8 mouse cellular contexts compared by ENCODE assay signal in the genomic region with DNA sequence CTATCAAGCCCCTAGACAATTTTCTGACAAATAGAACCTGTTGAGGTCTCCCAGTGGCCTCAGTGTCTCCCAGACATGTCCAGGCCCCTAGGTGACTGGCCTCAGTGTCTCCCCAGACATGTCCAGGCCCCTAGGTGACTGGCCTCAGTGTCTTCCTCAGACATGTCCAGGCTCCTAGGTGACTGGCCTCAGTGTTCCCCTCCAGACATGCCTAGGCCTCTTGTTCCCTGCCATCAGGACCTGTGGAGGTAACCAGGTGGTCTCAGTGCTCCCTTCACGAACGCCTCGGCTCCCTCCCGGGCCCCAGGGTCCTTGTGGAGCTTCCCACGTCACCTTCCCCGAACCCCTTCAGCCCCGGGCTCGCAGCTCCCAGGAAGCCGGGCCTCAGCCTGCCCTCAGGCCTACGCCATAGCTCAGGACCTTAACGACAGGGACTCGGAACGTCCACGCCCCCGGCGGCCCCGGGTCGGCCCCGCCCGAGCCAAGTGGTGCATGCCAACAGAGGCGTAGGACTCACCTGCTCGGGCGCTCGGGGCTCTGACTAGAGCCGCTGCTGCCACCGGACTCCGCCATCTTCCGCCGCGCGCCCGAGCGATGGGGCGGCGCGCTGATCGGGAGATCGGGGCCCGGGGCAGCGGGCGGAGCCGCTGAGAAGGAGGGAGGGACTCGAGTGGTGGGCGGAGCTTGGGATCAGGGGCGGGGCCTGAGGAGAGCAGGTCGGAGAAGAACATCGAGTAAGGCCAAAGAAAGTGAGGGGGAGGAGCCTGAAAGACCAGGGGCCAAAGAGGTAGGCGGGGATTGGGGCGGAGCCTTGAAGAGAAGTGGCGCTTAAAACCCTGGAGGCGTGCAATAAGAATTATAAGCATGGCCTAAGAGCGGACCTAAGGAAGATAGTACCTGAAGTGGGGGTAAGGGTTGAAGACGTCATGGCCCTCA. TPM values are rescaled to one million over a fixed set of nuclear protein-coding genes. Genes with fewer than 3 reads are reported as not detected.
DNase-seq lines count a peak whose midpoint lies in the region; ATAC-seq lines count a peak whose summit lies in the region.

A gene (minus strand): TSS at position 636 of the 936 bp plus-strand sequence.

- peak; percentile 99 for DNase-seq in adipocyte (ENCODE audit: low spot score)
- DNase-seq in embryo, embryonic 10 days (ENCODE audit: low spot score): peak; percentile 95
- DNase-seq in gastrocnemius, postnatal 10 days: peak; percentile 94
- peak; percentile 97 for DNase-seq in induced T-regulatory cell, adult 2 months (ENCODE audit: low read depth)
- peak; percentile 76 to 90 for DNase-seq in left cerebral cortex, adult 9 months (ENCODE audit: low spot score in 2 of 2)
- peak; percentile 90 for DNase-seq in right cerebral cortex, postnatal 14 days
- DNase-seq in urinary bladder, postnatal 36 days (ENCODE audit: low spot score in 2 of 2): peak; percentile 95 to 96

- ATAC-seq in megakaryocyte progenitor cell, adult 5-6 weeks (replicated peaks; ENCODE audit: poor library complexity): peak; percentile 93

RNA-seq across cellular contexts. Expression of the gene that starts here (rescaled TPM):
- 1 to 10 TPM; 6.3 to 7.4 TPM for total RNA-seq in gastrocnemius, postnatal 10 days (2021)
- 4.7 and 5.1 TPM in 2 replicates for total RNA-seq in megakaryocyte progenitor cell, adult 5-6 weeks (2015)
- 3.5 and 3.6 TPM in 2 replicates for total RNA-seq in megakaryocyte progenitor cell, adult 5-6 weeks (2017)

Comparison
In these comparisons a context has a peak if more than half of its experiments do, and no peak if none do; other contexts are left out.
1. Peak in every context shown above with its lines: DNase-seq and ATAC-seq.